Mouse (Mus musculus) splenic B cell, adult 2 months (primary cell): ENCODE data around the gene Zfpm1.
A peak's percentile ranks its signal among the peaks of the same experiment; 100 is the strongest.

Experiments
- DNase-seq: peaks from one replicate; pipeline ENCODE4 v3.0.0-alpha.2; 2011; ENCODE audit warnings: low read depth, low spot score
- H3K27me3 ChIP-seq: 2 replicates; pipeline ENCODE4 v1.6.1; 2012; ENCODE audit warnings: mild to moderate bottlenecking, low read length, moderate library complexity, mixed read lengths; ENCODE audit not compliant: control insufficient read depth, poor library complexity, insufficient read depth, severe bottlenecking
- H3K36me3 ChIP-seq: 2 replicates; pipeline ENCODE4 v1.6.1; 2012; ENCODE audit warnings: mild to moderate bottlenecking, low read length, moderate library complexity, mixed read lengths; ENCODE audit not compliant: control insufficient read depth, poor library complexity, insufficient read depth, severe bottlenecking

The Zfpm1 gene

DNA sequence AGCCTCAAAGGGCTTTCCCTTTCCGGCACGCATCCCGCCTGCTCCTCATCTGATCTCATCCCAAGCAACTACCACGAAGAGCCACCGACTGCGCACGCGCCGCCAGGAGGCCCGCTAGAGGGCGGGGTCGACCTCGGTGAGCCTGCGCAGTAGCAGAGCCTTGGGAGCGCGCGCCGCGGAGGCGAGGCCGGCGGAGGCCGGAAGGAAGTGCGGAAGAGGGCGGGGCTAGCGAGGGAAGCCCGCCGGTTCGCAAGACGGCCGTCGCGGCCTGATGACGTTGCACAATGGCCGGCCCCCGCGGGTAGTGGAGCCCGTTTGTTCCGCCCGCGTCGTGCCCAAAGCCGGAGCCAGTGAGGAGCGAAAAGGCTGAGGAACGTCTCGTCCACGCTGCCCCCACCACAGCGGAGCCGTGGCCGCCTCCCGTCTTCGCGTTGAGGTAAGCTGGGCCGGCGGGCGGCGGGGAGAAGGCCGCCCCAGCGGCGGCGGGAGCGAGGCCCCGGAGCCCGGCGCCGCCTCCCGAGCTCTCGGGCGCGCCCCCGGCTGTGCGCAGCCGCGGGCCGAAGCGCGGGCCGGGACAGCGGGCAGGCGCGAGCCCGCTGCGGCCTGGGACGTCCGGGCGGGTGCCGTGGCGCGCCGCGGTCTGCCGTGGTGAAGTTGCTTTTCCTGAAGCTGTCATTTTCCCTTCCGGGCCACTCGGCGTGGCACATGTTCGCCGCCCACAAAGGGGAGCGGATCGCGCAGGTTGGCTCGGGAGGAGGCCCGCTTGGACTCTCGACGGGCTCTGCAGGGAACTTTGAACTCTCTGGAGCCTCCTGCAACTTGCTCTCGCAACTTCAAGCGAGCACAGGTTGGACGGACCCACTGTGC lies 94.7 kb downstream of the Zfpm1 start, which contains the start of gene Zc3h18:
TSS of gene Zc3h18 (plus strand) at position 245 of the 867 bp plus-strand sequence.
- DNase-seq: peak; percentile 99
- Histone ChIP-seq H3K27me3 (no peaks in the 10 kb centered on the region), H3K36me3 (peaks cover 3% of the 10 kb centered on the region)

DNA sequence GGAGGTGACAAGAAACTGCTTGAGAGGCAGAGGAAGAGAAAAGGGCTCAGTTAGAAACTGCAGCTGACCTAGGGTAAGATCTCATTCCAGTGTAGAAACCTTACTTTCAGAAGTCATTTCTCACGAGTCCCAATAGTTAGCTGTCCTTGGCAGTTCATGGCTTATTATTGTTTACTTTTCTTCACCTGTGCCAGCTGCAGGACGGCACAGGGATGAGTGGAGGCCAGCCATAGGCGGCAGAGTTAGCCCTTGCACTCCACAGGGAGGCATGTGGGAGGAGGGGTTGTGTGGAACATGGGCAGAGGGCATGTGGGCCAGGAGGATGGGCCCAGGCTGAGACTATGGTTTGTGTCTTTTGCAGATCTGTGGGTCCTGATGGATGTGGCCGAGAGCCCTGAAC lies 101.1 kb downstream of the Zfpm1 start:
- no peak for DNase-seq
- Histone ChIP-seq H3K27me3 (no peaks in the 10 kb centered on the region), H3K36me3 (peaks cover 5% of the 10 kb centered on the region)
